Mouse (Mus musculus) large intestine, adult 2 months (tissue): ENCODE results near the gene Sdhc. TPM values are rescaled to one million over a fixed set of nuclear protein-coding genes. Genes with fewer than 3 reads are reported as not detected.

Experiments used
- DNase-seq: peaks from one replicate; pipeline ENCODE4 v3.0.0-alpha.2; 2012; ENCODE audit warnings: low read depth, low spot score
- WGBS: fragments of 180-500 bp; shearing (Covaris S2); methylation state at CpG from one replicate; pipeline ENCODE4 v1.1.7; 2018; 5-methylcytosine and 5-hydroxymethylcytosine counted together
- polyA plus RNA-seq: library from polyadenylated mRNA; depleted of rRNA; stranded (reverse); fragments of >200 nt; gene quantifications from 2 replicates; pipeline ENCODE4 v1.2.3, GENCODE M21; 2012

Gene Sdhc
- polyA plus RNA-seq, 1 experiment, result 308 TPM

GRCm38 (mm10) chr1:171118996-171119395 lies 31.4 kb downstream of the Sdhc start:
- no peak for DNase-seq
- 84% methylated on average over 5 of the region's 5 CpGs for WGBS

- DNase-seq, result peak; percentile 68
- WGBS, result 4% methylated on average over 4 of the region's 4 CpGs
Observed at GRCm38 (mm10) chr1:171118269-171118684, 32.1 kb downstream of the Sdhc start.

GRCm38 (mm10) chr1:171116280-171116679 lies 34.1 kb downstream of the Sdhc start:
- no peak for DNase-seq

GRCm38 (mm10) chr1:171113873-171114299 lies 36.5 kb downstream of the Sdhc start, which contains the start of gene Cfap126:
Gene Cfap126 (plus strand): TSS chr1:171113918.
- under 1% methylated on average over 24 of the region's 24 CpGs for WGBS
- peak; percentile 53 for DNase-seq

More at GRCm38 (mm10) chr1:171116280-171116679, 34.1 kb downstream of the Sdhc start:
- 61% methylated on average over 4 of the region's 4 CpGs for WGBS

GRCm38 (mm10) chr1:171112986-171113385 lies 37.4 kb downstream of the Sdhc start:
- DNase-seq, result no peak
- 71% methylated on average over 4 of the region's 4 CpGs for WGBS

- 3% methylated on average over 15 of the region's 15 CpGs for WGBS
- no peak for DNase-seq
Observed at GRCm38 (mm10) chr1:171111781-171112575, 38.4 kb downstream of the Sdhc start.

GRCm38 (mm10) chr1:171111020-171111780 lies 39.2 kb downstream of the Sdhc start:
- peak; percentile 75 for DNase-seq
- WGBS, result under 1% methylated on average over 38 of the region's 38 CpGs

- 30% methylated on average over 15 of the region's 15 CpGs for WGBS
- DNase-seq, result no peak
Observed at GRCm38 (mm10) chr1:171110659-171111019, 39.8 kb downstream of the Sdhc start.

GRCm38 (mm10) chr1:171109620-171110019 lies 40.8 kb downstream of the Sdhc start:
- whole genome bisulfite sequencing, result 48% methylated on average over 9 of the region's 9 CpGs
- DNase-seq, result peak; percentile 43

- WGBS, result 71% methylated on average over 6 of the region's 6 CpGs
Observed at GRCm38 (mm10) chr1:171105226-171105625, 45.2 kb downstream of the Sdhc start.

GRCm38 (mm10) chr1:171103179-171103840 lies 47.1 kb downstream of the Sdhc start:
- 14% methylated on average over 10 of the region's 10 CpGs for WGBS
- no peak for DNase-seq

More at GRCm38 (mm10) chr1:171105226-171105625, 45.2 kb downstream of the Sdhc start:
- no peak for DNase-seq

- under 1% methylated on average over 35 of the region's 35 CpGs for WGBS
- peak; percentile 54 for DNase-seq
Observed at GRCm38 (mm10) chr1:171102547-171103177, 47.7 kb downstream of the Sdhc start.

GRCm38 (mm10) chr1:171101733-171102546 lies 48.5 kb downstream of the Sdhc start:
- DNase-seq, result no peak
- WGBS, result under 1% methylated on average over 40 of the region's 40 CpGs

- 61% methylated on average over 2 of the region's 2 CpGs for WGBS
- no peak for DNase-seq
Observed at GRCm38 (mm10) chr1:171101033-171101432, 49.4 kb downstream of the Sdhc start.

- 82% methylated on average over 2 of the region's 2 CpGs for WGBS
- no peak for DNase-seq
Observed at GRCm38 (mm10) chr1:171097612-171098011, 52.8 kb downstream of the Sdhc start.

GRCm38 (mm10) chr1:171097136-171097535 lies 53.3 kb downstream of the Sdhc start:
- no peak for DNase-seq

- DNase-seq, result peak; percentile 51
- WGBS, result 11% methylated on average over 10 of the region's 10 CpGs
Observed at GRCm38 (mm10) chr1:171096110-171096964, 54.1 kb downstream of the Sdhc start.

GRCm38 (mm10) chr1:171094424-171094823 lies 56.0 kb downstream of the Sdhc start:
- WGBS, result 60% methylated on average over 4 of the region's 4 CpGs
- no peak for DNase-seq
